Mouse (Mus musculus) erythroblast, embryonic 14.5 days (primary cell): Measurements from ENCODE around the gene Yif1b. TPM values are rescaled to one million over a fixed set of nuclear protein-coding genes. Genes with fewer than 3 reads are reported as not detected.

ENCODE experiments used
- H3K27me3 ChIP-seq: 2 replicates; pipeline ENCODE4 v1.6.1; 2012; ENCODE audit warnings: inconsistent platforms; ENCODE audit not compliant: control insufficient read depth
- H3K36me3 ChIP-seq: 2 replicates; pipeline ENCODE4 v1.6.1; 2012; ENCODE audit warnings: mild to moderate bottlenecking, inconsistent platforms; ENCODE audit not compliant: control insufficient read depth
- H3K4me1 ChIP-seq: 2 replicates; pipeline ENCODE4 v1.6.1; 2012; ENCODE audit warnings: inconsistent platforms; ENCODE audit not compliant: control insufficient read depth
- H3K4me3 ChIP-seq: replicated peaks from 2 replicates; pipeline ENCODE3; 2012; ENCODE audit warnings: moderate library complexity, mild to moderate bottlenecking, inconsistent platforms
- H3K9me3 ChIP-seq: 2 replicates; pipeline ENCODE4 v1.6.1; 2012; ENCODE audit warnings: low read length, inconsistent platforms, mixed read lengths; ENCODE audit not compliant: control insufficient read depth
- GATA1 ChIP-seq: IDR thresholded peaks from 2 replicates; pipeline ENCODE4 v1.6.1; 2012; ENCODE audit warnings: low read length, inconsistent platforms, mixed read lengths
- TAL1 ChIP-seq: IDR thresholded peaks from 3 replicates; pipeline ENCODE4 v1.6.1; 2012; ENCODE audit warnings: low read length, inconsistent platforms, mixed read lengths
- polyA plus RNA-seq: library from polyadenylated mRNA; stranded (reverse); fragments of >175 nt; gene quantifications from 2 replicates; pipeline ENCODE4 v1.2.3, GENCODE M21; 2012

Gene Yif1b
- polyA plus RNA-seq, 1 experiment: 6.4 TPM

- no peaks in the 10 kb centered on the region for H3K4me1 ChIP-seq
- H3K9me3 ChIP-seq: no peaks in the 10 kb centered on the region
- no peaks in the 10 kb centered on the region for H3K27me3 ChIP-seq
- TF ChIP-seq GATA1 (no peak), TAL1 (no peak)
- H3K4me3 ChIP-seq: no peak overlapping the region
- H3K36me3 ChIP-seq: no peaks in the 10 kb centered on the region
These were observed 33.7 kb downstream of the Yif1b start for GRCm38 (mm10) chr7:29271687-29272465.

- Histone ChIP-seq H3K4me3 (no peak overlapping the region), H3K27me3 (peaks cover 9% of the 10 kb centered on the region), H3K36me3 (no peaks in the 10 kb centered on the region), H3K9me3 (no peaks in the 10 kb centered on the region), H3K4me1 (peaks cover 9% of the 10 kb centered on the region)
- no peak for TF ChIP-seq GATA1
- TF ChIP-seq TAL1: no peak
These were observed 38.6 kb downstream of the Yif1b start for GRCm38 (mm10) chr7:29276715-29277114.

- Histone ChIP-seq H3K9me3 (no peaks in the 10 kb centered on the region), H3K36me3 (no peaks in the 10 kb centered on the region), H3K4me1 (peaks cover 15% of the 10 kb centered on the region), H3K4me3 (no peak overlapping the region), H3K27me3 (peaks cover 17% of the 10 kb centered on the region)
- TF ChIP-seq GATA1: no peak
- no peak for TF ChIP-seq TAL1
These were observed 39.4 kb downstream of the Yif1b start for GRCm38 (mm10) chr7:29277510-29277909.

- Histone ChIP-seq H3K4me1 (peaks cover 17% of the 10 kb centered on the region), H3K36me3 (no peaks in the 10 kb centered on the region), H3K27me3 (peaks cover 20% of the 10 kb centered on the region), H3K9me3 (no peaks in the 10 kb centered on the region), H3K4me3 (no peak overlapping the region)
- TF ChIP-seq TAL1: no peak
- no peak for TF ChIP-seq GATA1
These were observed 41.1 kb downstream of the Yif1b start for GRCm38 (mm10) chr7:29279261-29279660.

GRCm38 (mm10) chr7:29279924-29280323 is 41.8 kb downstream of the Yif1b start:
- H3K4me3 ChIP-seq: no peak overlapping the region

GRCm38 (mm10) chr7:29280801-29281200 is 42.7 kb downstream of the Yif1b start:
- TF ChIP-seq TAL1 (no peak), GATA1 (no peak)
- Histone ChIP-seq H3K27me3 (peaks cover 20% of the 10 kb centered on the region), H3K4me1 (peaks cover 24% of the 10 kb centered on the region), H3K9me3 (no peaks in the 10 kb centered on the region), H3K4me3 (peak overlapping the region; percentile 60), H3K36me3 (no peaks in the 10 kb centered on the region)

More at GRCm38 (mm10) chr7:29279924-29280323, 41.8 kb downstream of the Yif1b start:
- Histone ChIP-seq H3K36me3 (no peaks in the 10 kb centered on the region), H3K9me3 (no peaks in the 10 kb centered on the region), H3K4me1 (peaks cover 24% of the 10 kb centered on the region), H3K27me3 (peaks cover 20% of the 10 kb centered on the region)
- no peak for TF ChIP-seq GATA1
- no peak for TF ChIP-seq TAL1

- Histone ChIP-seq H3K9me3 (no peaks in the 10 kb centered on the region), H3K4me1 (peaks cover 24% of the 10 kb centered on the region), H3K36me3 (no peaks in the 10 kb centered on the region), H3K4me3 (peak within 1 kb of the TSS; percentile 60), H3K27me3 (peaks cover 20% of the 10 kb centered on the region)
- TF ChIP-seq TAL1 (no peak), GATA1 (no peak)
These were observed 43.3 kb downstream of the Yif1b start, which contains the start of gene Spint2 for GRCm38 (mm10) chr7:29281201-29282073. Gene Spint2 (minus strand): TSS chr7:29281912.

GRCm38 (mm10) chr7:29282074-29282554 is 44.0 kb downstream of the Yif1b start:
- no peaks in the 10 kb centered on the region for H3K36me3 ChIP-seq
- H3K4me1 ChIP-seq: peaks cover 24% of the 10 kb centered on the region
- H3K9me3 ChIP-seq: no peaks in the 10 kb centered on the region
- H3K4me3 ChIP-seq: peak overlapping the region; percentile 60
- no peak for TF ChIP-seq GATA1
- no peak for TF ChIP-seq TAL1
- peaks cover 22% of the 10 kb centered on the region for H3K27me3 ChIP-seq

- TF ChIP-seq TAL1 (no peak), GATA1 (no peak)
- H3K4me3 ChIP-seq: no peak overlapping the region
- H3K4me1 ChIP-seq: peaks cover 25% of the 10 kb centered on the region
- H3K27me3 ChIP-seq: peaks cover 24% of the 10 kb centered on the region
- H3K9me3 ChIP-seq: no peaks in the 10 kb centered on the region
- no peaks in the 10 kb centered on the region for H3K36me3 ChIP-seq
These were observed 45.7 kb downstream of the Yif1b start for GRCm38 (mm10) chr7:29283876-29284275.
